Mouse (Mus musculus) right cerebral cortex, postnatal 10 days (tissue): ENCODE data around the gene Socs3.

Experiments
- DNase-seq, 2 experiments: peaks; one replicate each; pipeline ENCODE4 v3.0.0; 2021; ENCODE audit warnings: low spot score in 2 of 2

The Socs3 gene

DNA sequence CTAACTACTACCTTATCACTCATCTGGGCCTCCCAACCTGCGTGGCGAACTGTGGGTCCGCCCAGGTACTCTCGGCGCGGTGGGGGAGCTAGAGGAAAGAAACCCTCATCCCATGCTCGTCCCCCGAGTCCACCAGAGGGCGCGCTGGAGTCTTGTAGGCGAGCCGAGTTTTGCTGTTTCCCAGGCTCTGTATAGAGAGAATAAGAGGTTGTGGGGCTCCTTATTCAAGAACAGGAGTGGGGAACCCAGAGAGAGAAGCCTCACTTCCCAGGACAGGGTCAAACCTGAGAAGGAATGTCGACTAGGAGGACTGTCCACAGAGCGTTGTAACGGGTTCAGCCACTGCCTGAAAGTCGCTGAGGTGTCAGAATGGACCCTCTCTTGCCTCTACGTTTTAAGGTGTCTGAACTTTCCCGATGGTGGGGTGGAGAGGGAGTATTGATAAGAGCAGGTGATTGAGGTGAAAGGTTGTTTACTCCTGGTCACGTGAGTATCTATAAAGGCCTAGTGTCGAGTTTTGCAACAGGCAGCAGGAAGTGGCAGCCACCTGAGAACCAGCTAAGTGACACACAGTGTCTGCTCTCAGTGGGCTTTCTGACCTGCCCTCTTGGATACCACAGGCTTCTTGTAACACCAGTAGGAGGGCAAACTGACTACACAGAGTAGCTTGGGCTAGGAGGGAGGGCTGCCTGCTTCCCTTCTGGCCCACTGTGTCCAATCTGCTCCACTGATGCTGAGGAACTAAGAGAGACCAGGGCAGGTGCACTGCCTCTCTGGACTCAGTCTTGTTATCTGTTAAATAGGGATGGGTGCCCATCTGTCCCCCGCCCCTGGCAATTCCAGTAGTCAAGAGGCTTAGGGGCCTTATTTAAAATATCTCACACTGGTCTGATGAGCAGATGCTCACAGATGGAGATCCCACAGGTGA is at the start of gene Socs3:
Gene Socs3, minus strand, starts transcription at position 103 of the 928 bp plus-strand sequence.
- DNase-seq: peak; percentile 89 to 93

DNA sequence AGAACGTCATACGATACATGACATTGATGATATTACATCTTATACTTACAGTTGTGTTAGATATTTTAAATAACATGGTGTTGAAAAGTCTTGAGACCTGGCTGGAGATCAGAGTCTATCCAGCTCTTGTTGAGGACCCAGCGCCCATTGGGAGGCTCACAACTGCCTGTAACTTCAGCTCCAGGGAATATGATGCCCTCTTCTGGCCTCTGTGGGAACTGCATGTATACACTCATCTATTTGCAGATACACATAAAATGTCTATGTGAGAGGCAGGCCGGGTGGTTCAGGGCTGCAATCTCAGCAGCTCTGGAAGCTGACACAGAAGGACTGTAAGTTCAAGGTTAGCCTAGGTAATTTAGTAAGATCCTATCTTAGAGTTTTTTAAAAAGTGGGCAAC is 48.5 kb upstream of the Socs3 start:
- DNase-seq: no peak

DNA sequence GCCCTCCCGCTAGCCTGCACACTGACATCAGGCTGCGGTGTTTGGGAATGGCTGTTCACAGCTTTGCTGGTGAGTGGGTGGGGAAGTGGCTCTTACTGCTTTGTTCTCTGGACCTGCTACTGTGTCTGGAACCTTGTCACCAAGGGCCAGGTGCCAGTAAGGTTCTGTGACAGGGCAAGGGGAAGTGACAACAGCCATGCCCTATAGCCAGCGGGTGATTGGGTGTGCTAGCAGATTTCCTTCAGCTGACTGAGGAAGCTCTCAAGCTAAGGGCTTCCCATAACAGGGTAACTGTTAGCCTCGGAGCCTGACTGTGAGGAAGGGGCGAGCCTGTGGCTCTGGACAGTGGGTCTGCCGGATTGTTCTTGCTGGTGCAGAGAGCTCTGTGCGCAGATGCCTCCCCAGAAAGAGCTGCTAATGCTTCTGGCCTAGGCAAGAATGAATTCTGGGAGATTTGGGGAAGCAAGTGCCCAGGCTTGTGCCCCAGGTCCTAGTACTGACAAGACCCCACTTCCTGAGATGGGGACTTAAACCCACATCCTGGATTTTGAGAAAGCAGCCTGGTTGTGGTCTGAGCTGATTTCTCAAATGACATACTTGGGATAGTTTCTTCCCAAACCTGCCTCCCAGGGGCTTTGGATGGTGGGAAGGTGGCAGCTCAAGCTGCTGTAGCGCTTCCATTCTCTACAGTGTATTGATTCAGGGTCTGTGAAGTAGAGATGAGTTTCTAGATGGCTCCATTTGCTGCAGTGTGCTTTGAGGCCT is 45.7 kb upstream of the Socs3 start:
- DNase-seq: no peak

DNA sequence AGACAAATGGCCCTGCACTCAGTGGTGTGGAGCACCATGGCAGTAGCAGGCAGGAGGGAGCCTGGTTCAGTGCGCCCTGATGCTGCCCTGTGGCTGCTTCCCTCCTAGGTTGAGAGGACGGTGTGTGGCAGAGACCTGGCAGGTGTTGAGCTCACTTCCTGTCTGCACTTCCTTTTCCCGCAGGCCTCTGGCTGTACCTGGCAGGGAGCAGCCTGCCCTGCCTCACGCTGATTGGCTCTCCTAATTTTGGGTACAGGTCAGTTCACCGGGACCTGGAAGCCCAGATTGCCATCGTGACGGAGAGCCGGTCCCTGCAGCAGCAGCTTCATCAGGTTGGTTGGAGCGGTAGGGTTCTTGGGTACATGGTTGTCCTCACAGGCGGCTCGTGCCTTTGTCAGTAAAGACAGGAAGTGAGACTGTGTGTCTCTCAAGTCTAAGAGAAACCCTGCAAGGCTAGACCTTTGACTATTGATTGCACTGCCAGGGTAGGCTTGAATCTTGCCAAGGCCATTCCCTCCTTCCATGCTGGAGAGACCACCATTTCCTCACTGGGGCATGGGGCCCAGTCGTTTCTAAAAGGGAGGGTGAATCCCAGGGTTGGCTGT is 44.6 kb upstream of the Socs3 start:
- DNase-seq: no peak

DNA sequence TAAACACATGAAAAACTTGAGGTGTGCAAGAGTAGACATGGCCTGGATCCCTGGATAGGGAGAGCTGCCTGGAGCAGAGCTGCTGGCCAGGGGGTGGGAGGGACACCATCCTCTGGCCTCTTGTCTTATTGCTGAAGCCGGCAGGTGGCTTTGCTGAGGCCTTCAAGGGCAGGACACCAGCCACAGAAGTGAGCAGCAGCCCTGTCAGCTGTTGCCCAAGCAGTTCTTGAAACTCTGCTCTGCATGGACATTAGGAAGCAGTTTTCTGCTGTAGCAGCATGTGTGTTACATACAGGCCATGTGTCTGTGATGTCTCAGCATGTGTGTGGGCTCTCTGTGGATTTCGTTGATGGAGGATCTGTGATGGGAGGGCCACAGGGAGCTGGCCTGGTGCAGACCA is 43.5 kb upstream of the Socs3 start:
- DNase-seq: no peak

DNA sequence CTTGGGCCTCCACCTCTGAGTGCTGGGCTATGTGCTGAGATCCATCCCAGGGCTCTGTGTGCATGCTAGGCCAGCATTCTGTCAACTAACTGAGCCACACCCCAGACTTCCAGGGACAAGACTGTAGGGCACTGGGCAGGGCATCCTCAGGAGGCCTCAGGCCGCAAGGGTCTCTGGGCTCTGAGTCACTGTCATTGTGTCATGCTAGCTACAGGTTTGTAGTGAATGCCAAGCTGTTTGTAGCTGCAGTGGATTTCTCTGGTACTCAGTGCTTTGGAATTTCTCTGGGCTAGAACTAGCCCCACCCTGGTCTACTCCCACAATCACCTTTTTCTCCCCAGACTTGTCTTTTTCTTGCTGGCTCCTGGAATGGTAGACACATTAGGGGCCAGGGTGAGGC is 42.7 kb upstream of the Socs3 start:
- DNase-seq: no peak

DNA sequence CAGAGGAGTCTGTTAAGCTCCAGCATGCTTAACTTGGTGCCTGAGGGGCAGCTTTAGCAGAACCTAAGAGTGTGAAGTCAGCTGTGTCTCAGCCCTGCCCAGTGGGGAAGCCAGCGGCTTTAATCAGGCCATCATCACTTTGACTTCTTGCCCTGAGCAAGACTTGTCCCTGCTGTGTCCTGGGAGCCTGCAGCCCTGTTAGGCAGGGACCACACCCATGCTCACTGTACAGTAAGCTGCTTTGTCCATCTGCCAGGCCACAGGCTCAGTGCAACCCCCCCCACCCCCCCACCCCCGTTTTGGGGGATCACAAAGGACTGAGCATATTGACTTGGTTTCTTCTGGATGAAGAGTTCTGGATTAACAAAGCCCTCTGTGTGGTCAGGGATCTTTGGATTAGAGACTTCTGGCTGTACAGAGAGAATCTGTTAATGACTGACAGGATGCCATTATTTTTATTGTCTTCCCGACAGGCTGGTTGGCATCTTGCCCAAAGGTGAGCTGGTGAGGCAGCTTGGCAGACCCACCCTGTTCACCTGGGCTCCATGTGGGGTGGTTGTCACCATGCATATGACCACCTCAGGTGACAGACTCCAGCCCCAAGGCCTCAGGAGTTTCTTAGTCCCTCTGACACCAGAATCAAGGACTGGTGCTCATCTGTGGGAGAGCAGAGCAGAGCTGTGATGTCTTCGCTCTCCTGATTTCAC is 40.2 kb upstream of the Socs3 start:
- DNase-seq: no peak

DNA sequence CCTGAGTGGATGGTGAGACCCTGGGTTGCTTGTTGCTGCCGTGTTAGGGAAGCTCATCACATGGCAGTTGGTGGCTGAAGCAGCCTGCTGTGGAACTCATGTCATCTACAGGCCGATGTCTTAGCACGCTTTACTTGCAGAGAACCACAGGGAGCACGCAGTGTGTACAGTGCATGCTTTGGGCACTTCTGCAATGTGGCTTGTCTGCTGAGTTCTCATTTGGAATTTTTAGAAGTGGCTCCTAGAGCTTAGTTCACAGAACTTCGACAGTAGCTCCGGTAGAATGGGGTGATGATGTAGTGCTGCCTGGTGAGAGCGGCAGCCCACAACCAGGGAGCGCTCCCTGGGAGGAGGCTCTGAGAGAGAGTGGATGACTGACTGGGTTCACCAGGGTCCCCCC is 39.0 kb upstream of the Socs3 start:
- no peak for DNase-seq

DNA sequence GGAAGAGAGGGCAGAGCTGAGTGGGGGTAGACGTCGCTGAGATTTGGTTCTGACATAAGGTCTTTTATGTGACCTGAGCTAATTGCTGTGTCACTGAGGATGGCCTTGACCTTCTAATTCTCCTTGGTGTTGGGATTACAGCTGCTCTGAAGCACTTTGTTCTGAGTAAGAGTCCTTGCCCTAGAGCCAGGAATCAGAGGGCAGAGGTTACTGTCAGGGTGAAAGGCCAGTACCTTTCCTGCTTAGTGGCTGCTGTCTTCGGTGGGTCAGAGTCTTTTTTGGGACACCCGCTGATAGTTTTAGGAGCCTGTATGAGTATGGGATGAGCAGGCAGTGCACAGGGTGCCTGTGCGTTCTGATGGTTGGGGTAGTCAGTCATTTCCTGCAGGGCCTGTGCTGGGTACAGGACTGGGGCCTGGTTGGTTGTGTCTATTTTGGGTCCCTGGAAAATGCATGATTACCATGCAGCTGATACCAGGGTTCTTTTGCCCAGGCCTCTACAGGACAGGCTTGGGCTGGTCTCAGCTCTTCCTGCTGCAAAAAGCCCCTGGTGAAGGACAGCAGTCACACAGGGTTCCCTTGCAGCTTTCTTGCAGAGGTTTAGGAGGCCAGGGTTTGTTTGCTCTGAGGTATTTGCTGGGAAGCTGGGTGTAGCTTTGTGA is 38.4 kb upstream of the Socs3 start:
- DNase-seq: no peak

DNA sequence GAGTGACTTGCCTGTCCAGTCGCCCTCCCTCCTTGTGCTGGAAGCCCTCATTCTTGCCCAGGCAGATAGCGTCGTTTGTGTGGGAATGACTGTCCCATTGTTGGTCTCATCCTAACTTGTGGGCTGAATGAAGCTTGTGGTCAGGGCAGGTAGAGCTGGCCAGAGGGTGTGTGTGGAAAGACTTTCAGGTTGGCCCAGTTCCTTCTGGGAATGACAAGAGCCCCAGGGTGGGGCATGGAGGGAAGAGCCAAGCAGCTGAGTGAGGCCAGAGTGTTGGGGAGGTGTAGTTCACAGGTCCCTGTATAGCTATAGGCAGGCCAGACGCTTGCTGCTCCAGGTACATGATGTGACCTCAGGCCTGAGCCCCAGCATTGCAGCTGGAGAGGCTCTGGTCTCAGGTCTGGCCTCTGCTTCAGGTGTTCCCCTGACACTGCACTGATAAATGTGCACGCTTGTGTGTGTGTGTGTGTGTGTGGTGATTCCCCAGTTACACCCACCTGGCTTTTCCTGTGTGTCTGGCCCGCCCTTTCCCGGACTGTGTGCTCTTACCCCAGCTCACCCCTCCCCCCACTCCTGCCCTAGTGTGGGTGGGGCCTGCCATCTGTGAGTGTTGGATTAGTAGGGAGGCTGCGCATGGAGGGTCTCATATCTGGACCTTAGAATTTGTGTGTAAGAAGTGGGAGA is 37.8 kb upstream of the Socs3 start:
- DNase-seq: no peak

DNA sequence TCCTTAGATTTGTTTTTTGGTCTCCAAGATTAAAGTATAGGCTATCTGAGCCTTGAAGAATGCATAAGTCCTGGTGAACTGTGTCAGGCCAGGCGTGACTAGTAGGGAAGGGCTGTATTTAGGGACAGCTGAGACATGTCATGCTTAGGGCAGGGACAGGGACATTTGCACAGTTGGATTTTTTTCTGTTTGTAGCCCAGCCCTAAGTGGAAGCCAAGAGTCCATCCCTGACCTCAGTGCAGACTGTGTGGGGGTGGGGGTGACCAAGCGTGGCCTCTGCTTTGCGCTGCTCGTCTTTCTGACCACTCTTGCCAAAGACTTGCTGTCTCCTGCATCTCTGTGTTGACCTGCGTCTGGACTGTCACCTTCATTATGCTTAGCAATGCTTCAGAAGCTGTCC is 34.4 kb upstream of the Socs3 start:
- no peak for DNase-seq

DNA sequence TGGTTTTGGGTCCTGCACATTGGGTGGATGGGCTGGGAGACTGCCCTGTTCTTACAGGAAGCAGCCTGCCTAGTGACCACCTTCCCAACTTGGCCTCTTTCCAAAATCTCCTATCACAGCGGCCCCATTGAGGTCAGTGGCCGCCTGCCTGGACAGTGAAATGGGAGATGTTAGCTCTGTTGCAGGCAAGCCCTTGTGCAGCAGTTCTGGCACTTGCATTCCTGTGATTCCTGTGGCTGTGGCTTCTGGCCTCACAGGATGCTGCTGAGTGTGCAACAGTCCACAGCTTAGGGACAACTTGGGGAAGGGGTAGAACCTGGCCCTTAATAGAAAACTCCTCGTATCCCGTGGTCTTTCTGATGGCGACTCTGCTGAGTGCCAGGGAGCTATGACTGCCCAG is 33.9 kb upstream of the Socs3 start:
- DNase-seq: no peak

DNA sequence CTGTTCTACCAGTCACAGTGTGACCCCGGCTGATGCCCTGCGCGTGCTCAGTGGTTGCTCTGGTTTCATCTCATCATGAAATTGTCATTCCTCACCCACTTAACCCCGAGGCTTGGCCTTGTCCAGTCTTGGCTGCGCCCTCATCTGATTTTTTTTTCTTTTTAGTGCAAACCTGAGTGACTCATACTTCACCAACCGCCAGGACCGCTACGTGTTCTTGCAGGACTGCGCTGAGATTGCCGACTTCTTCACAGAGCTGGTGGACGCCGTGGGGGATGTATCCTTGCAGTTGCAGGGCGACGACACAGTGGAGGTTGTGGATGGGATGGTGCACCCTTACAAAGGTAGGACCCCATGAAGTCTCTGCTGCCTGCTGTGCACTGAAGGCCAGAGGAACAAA is 33.3 kb upstream of the Socs3 start:
- DNase-seq: no peak

DNA sequence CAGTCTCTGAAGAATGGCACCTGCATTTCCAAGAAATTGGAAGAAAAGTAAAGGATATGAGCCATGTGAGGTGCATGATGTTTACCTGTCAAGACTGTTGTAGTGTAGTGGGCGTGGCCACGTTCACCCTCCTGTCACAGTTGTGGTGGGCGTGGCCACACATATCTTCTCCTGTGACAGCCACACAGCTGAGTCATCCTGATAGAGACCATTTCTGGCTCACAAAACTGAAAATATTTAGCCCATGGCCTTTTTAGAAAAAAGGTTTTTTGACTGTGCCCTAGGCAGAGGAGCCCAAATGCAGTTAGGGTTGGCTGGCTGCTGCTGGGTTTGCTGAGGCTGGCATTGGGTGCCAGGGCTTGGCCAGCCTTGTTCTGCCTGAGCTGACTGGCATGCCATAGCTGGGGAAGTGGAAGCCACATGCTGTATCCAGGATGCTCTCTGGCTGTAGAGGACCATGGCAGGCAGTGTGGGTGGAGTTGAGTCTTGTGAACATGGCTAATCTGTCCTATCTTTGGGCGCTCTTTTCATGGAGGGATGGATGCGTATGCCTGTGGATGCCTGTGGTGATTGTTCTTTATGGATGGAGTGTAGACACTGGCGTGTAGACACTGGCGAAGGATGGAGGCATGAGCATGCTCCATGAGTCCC is 30.8 kb upstream of the Socs3 start:
- no peak for DNase-seq

DNA sequence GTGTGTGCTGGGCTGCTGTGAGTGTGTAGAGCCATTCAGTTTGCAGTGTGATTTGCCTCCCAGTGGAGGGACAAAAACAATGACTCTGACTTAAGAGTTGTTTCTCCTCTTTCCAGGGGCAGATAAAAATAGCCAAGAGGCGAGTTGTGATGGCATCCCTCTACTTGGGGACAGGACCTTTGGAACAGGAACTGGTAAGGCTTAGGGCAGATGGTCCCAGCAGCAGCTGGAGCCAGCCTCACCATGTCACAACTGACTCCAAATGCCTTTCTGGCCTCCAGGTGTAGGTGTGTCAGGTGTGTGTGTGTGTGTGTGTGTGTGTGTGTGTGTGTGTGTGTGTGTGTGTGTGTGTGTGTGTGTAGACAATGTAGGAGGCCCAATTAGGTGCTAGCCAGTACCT is 30.2 kb upstream of the Socs3 start:
- DNase-seq: no peak

DNA sequence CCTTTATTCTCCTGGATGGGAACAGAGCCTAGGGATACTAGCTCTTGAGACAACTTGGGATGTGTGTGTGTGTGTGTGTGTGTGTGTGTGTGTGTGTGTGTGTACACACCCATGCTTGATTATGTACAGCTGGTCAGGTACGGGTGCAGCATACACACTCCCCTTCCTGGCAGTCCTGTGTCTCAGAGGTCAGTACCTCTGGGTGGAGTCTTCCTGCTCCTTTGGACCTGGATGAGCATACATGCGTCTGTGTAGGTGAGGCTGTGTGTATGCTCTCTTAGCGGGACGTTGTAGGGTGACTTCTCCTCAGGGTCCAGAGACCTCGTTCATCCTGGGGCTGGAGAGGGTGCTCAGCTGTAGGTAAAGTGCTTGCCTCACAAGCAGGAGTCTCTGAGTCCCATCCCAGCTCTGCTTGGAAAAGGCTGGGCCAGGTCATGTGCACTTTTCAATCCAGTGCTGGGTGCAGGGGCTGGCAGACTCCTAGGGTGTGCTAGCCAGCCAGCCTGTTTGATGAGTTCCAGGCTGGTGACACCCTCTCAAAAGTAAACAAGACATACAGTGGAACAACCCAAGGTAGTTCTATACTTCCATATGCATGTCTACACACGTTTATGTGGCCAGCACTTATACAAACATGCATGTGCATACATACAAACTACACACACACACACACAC is 29.6 kb upstream of the Socs3 start:
- DNase-seq: no peak

DNA sequence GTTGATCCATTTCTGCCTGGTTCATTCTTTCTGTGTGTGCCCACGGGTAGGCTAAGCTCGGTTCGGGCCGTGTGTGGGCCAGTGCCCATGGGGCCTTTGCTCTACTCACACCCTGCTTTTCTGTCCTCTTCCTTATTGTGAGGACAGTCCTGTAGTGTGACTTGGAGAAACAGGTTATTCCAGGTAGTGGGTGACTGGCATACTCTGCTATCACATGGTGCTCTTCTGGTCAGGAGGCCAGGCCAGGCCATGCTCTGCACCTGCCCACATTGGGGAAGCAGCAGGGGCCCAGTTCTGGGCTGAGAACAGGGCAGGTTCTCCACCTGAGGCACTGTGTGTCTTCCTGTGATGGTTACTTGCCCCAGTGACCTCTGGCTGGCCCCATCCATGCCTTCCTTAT is 28.5 kb upstream of the Socs3 start:
- DNase-seq: no peak

DNA sequence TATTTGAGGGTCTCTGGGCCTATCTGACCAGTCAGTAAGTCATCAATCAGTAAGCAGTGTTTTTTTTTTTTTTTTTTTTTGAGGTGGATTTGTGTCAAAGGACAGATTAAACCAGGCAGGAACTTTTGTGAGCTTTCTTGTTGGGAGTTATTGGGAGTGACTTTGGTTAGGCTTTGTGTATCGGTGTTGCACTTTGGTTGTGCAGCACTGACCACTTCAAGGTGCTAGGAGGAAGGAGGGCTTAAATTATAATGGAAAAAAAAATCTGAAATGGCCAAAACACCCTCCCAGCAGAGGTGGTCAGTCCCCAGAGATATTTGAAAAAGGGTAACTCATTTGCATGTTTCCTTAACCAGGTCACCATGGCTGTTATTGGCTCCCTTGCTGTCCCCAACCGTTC is 27.2 kb upstream of the Socs3 start:
- DNase-seq: no peak

DNA sequence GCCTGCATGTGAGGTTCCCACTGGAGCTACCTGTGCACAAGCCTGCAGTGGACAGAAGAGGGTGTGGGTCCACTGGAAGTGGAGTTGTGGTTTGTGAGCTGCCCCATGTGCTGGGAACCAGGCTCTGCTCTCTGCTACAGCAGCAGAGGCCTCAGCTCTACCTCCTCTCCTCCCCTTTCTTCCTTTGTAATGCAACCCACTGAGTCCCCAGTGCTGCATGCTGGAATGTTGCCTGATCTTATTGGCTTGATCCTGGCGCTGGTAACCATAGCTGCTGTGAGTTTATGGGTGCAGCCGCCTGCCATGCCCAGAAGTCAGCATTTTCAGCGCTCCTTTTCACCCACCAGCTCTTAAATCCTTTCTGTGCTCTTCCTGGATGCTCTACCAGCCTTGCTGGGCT is 26.2 kb upstream of the Socs3 start:
- DNase-seq: no peak

DNA sequence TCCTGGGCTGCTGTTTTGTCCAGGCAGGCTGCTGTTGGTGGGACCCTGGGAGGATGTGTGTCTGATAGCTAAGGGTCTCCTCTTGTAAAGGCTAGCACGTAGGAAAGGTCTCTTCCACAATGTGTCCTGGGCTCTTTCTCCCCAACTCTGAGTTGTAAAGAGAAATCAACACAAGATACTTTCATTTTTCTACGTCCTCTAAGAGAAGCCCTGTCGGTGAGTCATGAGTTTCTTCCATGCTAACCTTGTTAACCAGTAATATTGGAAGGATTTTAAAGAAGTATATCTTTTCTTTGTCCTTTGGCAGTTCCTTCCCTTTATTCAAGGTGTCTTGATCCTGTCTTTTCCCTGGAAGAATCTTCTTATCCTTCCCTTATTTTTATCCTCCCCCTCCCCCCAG is 25.8 kb upstream of the Socs3 start:
- DNase-seq: no peak
